Mouse (Mus musculus): Measurements from ENCODE around the gene Catsper1. TPM values are rescaled to one million over a fixed set of nuclear protein-coding genes. Genes with fewer than 3 reads are reported as not detected.

Gene Catsper1
- polyA plus RNA-seq, 1 experiment, result not detected

GRCm38 (mm10) chr19:5300588-5300987 is 35.0 kb upstream of the Catsper1 start:
- Histone ChIP-seq H3K36me3 (ENCODE audit: control insufficient read depth, insufficient read depth) (no peaks in the 10 kb centered on the region), H3K79me2 (ENCODE audit: control insufficient read depth, insufficient read depth) (no peaks in the 10 kb centered on the region), H3K4me3 (ENCODE audit: insufficient read depth, poor library complexity, severe bottlenecking) (no peak overlapping the region), H3K27me3 (ENCODE audit: control insufficient read depth, insufficient read depth, insufficient read length) (no peaks in the 10 kb centered on the region), H3K79me3 (ENCODE audit: low read depth) (no peaks in the 10 kb centered on the region), H3ac (ENCODE audit: control insufficient read depth, insufficient read length, low read depth) (no peak overlapping the region)
- TF ChIP-seq MYOG (IDR thresholded peaks at IDR 0.05; ENCODE audit: control insufficient read depth, extremely low read depth, insufficient read length) (no peak), MYOD1 (IDR thresholded peaks at IDR 0.05; ENCODE audit: control insufficient read depth, insufficient read length, low read depth) (no peak), USF1 (IDR thresholded peaks at IDR 0.05; ENCODE audit: low read depth) (no peak), MAX (IDR thresholded peaks at IDR 0.05) (no peak), CTCF (IDR thresholded peaks at IDR 0.05; ENCODE audit: control insufficient read depth, insufficient read depth, insufficient read length) (no peak), CEBPB (IDR thresholded peaks at IDR 0.05; ENCODE audit: low read depth) (no peak), FOSL1 (IDR thresholded peaks at IDR 0.05; ENCODE audit: insufficient read depth, low read length, poor library complexity, severe bottlenecking) (no peak)

- H3K79me2 ChIP-seq (ENCODE audit: control insufficient read depth, insufficient read depth), result no peaks in the 10 kb centered on the region
- H3K36me3 ChIP-seq (ENCODE audit: control insufficient read depth, insufficient read depth), result no peaks in the 10 kb centered on the region
- no peak overlapping the region for H3K4me3 ChIP-seq (ENCODE audit: insufficient read depth, poor library complexity, severe bottlenecking)
- no peak overlapping the region for H3ac ChIP-seq (ENCODE audit: control insufficient read depth, insufficient read length, low read depth)
- TF ChIP-seq CTCF (IDR thresholded peaks at IDR 0.05; ENCODE audit: control insufficient read depth, insufficient read depth, insufficient read length) (peak; percentile 59), MYOG (IDR thresholded peaks at IDR 0.05; ENCODE audit: control insufficient read depth, extremely low read depth, insufficient read length) (no peak)
- H3K27me3 ChIP-seq (ENCODE audit: control insufficient read depth, insufficient read depth, insufficient read length), result no peaks in the 10 kb centered on the region
- H3K79me3 ChIP-seq (ENCODE audit: low read depth), result no peaks in the 10 kb centered on the region
Measured at GRCm38 (mm10) chr19:5302455-5302854, 33.1 kb upstream of the Catsper1 start.

DNA sequence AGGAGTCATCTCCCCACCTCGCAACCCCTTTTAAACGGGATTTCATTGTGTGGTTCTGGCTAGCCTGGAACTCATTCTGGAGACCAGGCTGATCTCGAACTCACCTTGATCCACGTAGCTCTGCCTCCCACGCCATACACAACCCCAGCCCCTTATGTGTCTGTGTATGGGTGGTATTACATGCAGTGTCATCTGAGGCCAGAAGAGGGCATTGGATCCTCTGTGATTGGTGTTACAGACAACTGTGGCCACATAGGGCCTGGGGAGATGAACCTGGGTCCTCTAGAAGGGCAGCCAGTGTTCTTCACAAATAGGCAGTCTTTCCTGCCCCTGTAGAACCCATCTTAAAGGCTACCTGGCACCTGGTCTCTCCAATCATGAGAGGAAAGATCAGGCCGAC is 29.3 kb upstream of the Catsper1 start:
- no peak overlapping the region for H3K4me3 ChIP-seq (ENCODE audit: insufficient read depth, poor library complexity, severe bottlenecking)
- no peaks in the 10 kb centered on the region for H3K79me2 ChIP-seq (ENCODE audit: control insufficient read depth, insufficient read depth)
- no peaks in the 10 kb centered on the region for H3K27me3 ChIP-seq (ENCODE audit: control insufficient read depth, insufficient read depth, insufficient read length)
- H3K79me3 ChIP-seq (ENCODE audit: low read depth), result no peaks in the 10 kb centered on the region
- H3ac ChIP-seq (ENCODE audit: control insufficient read depth, insufficient read length, low read depth), result no peak overlapping the region
- no peak for TF ChIP-seq FOSL1 (IDR thresholded peaks at IDR 0.05; ENCODE audit: insufficient read depth, low read length, poor library complexity, severe bottlenecking)
- TF ChIP-seq MAX (IDR thresholded peaks at IDR 0.05), result no peak
- TF ChIP-seq CTCF (IDR thresholded peaks at IDR 0.05; ENCODE audit: control insufficient read depth, insufficient read depth, insufficient read length), result peak; percentile 6
- H3K36me3 ChIP-seq (ENCODE audit: control insufficient read depth, insufficient read depth), result no peaks in the 10 kb centered on the region

DNA sequence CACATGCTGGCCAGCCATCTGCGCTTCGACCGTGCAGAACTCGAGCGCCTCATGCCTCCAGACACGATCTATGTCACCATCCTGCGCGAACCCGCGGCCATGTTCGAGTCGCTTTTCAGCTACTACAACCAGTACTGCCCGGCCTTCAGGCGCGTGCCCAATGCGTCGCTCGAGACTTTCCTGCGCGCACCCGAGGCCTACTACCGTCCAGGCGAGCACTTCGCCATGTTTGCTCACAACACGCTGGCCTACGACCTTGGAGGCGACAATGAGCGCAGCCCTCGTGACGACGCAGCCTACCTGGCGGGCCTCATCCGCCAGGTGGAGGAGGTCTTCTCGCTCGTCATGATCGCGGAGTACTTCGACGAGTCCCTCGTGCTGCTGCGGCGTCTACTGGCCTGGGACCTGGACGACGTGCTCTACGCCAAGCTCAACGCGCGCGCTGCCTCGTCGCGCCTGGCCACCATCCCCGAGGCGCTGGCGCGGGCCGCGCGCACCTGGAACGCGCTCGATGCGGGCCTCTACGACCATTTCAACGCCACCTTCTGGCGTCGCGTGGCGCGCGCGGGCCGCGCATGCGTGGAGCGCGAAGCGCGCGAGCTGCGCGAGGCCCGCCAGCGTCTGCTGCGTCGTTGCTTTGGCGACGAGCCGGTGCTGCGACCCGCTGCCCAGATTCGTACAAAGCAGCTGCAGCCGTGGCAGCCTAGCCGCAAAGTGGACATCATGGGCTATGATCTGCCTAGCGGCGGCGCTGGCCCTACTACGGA is 28.4 kb upstream of the Catsper1 start:
- Histone ChIP-seq H3ac (ENCODE audit: control insufficient read depth, insufficient read length, low read depth) (no peak overlapping the region), H3K4me3 (ENCODE audit: insufficient read depth, poor library complexity, severe bottlenecking) (no peak overlapping the region), H3K79me2 (ENCODE audit: control insufficient read depth, insufficient read depth) (no peaks in the 10 kb centered on the region), H3K27me3 (ENCODE audit: control insufficient read depth, insufficient read depth, insufficient read length) (no peaks in the 10 kb centered on the region), H3K79me3 (ENCODE audit: low read depth) (no peaks in the 10 kb centered on the region), H3K36me3 (ENCODE audit: control insufficient read depth, insufficient read depth) (no peaks in the 10 kb centered on the region)
- no peak for TF ChIP-seq CEBPB (IDR thresholded peaks at IDR 0.05; ENCODE audit: low read depth)
- TF ChIP-seq FOSL1 (IDR thresholded peaks at IDR 0.05; ENCODE audit: insufficient read depth, low read length, poor library complexity, severe bottlenecking), result no peak
- TF ChIP-seq MAX (IDR thresholded peaks at IDR 0.05), result no peak
- TF ChIP-seq MYOG (IDR thresholded peaks at IDR 0.05; ENCODE audit: control insufficient read depth, extremely low read depth, insufficient read length), result no peak
- no peak for TF ChIP-seq USF1 (IDR thresholded peaks at IDR 0.05; ENCODE audit: low read depth)
- no peak for TF ChIP-seq CTCF (IDR thresholded peaks at IDR 0.05; ENCODE audit: control insufficient read depth, insufficient read depth, insufficient read length)
- no peak for TF ChIP-seq MYOD1 (IDR thresholded peaks at IDR 0.05; ENCODE audit: control insufficient read depth, insufficient read length, low read depth)

- Histone ChIP-seq H3ac (ENCODE audit: control insufficient read depth, insufficient read length, low read depth) (no peak overlapping the region), H3K36me3 (ENCODE audit: control insufficient read depth, insufficient read depth) (no peaks in the 10 kb centered on the region), H3K27me3 (ENCODE audit: control insufficient read depth, insufficient read depth, insufficient read length) (no peaks in the 10 kb centered on the region), H3K79me3 (ENCODE audit: low read depth) (no peaks in the 10 kb centered on the region), H3K79me2 (ENCODE audit: control insufficient read depth, insufficient read depth) (no peaks in the 10 kb centered on the region), H3K4me3 (ENCODE audit: insufficient read depth, poor library complexity, severe bottlenecking) (no peak overlapping the region)
- no peak for TF ChIP-seq MYOG (IDR thresholded peaks at IDR 0.05; ENCODE audit: control insufficient read depth, extremely low read depth, insufficient read length)
Measured at GRCm38 (mm10) chr19:5309025-5309424, 26.5 kb upstream of the Catsper1 start.

DNA sequence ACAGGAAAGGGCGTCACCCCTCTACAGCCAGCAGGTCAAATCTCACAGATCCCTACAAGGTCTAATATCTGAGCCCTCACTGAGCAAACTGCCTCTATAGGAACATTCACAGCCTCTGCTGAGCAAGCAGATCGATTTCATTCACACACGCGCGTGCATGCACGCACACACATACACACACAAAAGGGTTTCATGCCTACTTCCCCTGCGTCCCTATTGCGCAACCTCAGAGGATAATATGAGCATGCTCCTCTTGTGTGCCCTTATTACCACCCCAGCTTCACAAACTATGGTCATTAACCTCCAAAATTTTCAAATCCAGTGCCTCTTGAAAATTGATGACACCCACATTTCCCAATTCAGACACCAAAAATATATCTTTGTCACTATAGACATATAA is 22.4 kb upstream of the Catsper1 start:
- no peak for TF ChIP-seq MAX (IDR thresholded peaks at IDR 0.05)
- no peak for TF ChIP-seq CTCF (IDR thresholded peaks at IDR 0.05; ENCODE audit: control insufficient read depth, insufficient read depth, insufficient read length)
- no peak for TF ChIP-seq FOSL1 (IDR thresholded peaks at IDR 0.05; ENCODE audit: insufficient read depth, low read length, poor library complexity, severe bottlenecking)
- peak; percentile 81 for TF ChIP-seq CEBPB (IDR thresholded peaks at IDR 0.05; ENCODE audit: low read depth)
- TF ChIP-seq MYOG (IDR thresholded peaks at IDR 0.05; ENCODE audit: control insufficient read depth, extremely low read depth, insufficient read length), result no peak
- TF ChIP-seq MYOD1 (IDR thresholded peaks at IDR 0.05; ENCODE audit: control insufficient read depth, insufficient read length, low read depth), result no peak
- TF ChIP-seq USF1 (IDR thresholded peaks at IDR 0.05; ENCODE audit: low read depth), result no peak
- H3K36me3 ChIP-seq (ENCODE audit: control insufficient read depth, insufficient read depth), result no peaks in the 10 kb centered on the region
- H3K4me3 ChIP-seq (ENCODE audit: insufficient read depth, poor library complexity, severe bottlenecking), result no peak overlapping the region
- no peak overlapping the region for H3ac ChIP-seq (ENCODE audit: control insufficient read depth, insufficient read length, low read depth)
- H3K79me3 ChIP-seq (ENCODE audit: low read depth), result no peaks in the 10 kb centered on the region
- no peaks in the 10 kb centered on the region for H3K27me3 ChIP-seq (ENCODE audit: control insufficient read depth, insufficient read depth, insufficient read length)
- no peaks in the 10 kb centered on the region for H3K79me2 ChIP-seq (ENCODE audit: control insufficient read depth, insufficient read depth)

Measured in C2C12 (cell line).